In the genomic region with DNA sequence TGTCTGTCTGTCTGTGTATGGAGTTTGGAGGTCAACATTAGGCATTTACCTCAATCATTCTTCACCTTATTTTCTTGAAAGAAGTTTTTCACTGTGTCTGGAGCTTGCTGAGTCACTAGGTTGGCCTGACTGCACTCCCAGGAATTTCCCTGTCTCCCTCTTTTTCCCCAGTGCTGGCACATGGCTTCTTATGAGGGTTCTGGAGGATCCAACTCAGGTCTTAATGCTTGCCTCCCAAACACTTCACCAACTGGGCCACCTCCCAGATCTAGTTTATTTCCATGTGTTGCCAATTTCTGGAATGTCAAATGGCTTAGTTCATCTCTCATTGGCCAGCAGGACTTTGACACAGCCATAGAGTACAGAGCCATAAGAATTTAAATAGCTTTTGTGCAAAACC, we compare ENCODE assay signal across 21 mouse cellular contexts.
"Had no signal": no experiment of that assay in that cellular context is flagged by ENCODE, and none has a peak within 500 bp of the region (broad histone marks: within the 10 kb centered on the region; RNA-seq: fewer than 3 reads in every experiment).

No protein-coding gene starts in this region.

- H3K36me3 ChIP-seq: kidney, embryonic 15.5 days; limb, embryonic 12.5 days; limb, embryonic 15.5 days; midbrain, embryonic 10.5 days had no signal

- DNase-seq: kidney, adult 2 months; kidney, postnatal 10 days; kidney, postnatal 36 days; left cerebral cortex, postnatal 4 days; liver, postnatal 0 days; lung, embryonic 14.5 days; midbrain, embryonic 14.5 days; right cerebral cortex, adult 18-20 months; right cerebral cortex, postnatal 14 days; right cerebral cortex, postnatal 4 days; thymus, adult 2 months; thymus, postnatal 14 days had no signal

- H3K4me3 ChIP-seq: kidney, embryonic 15.5 days; limb, embryonic 12.5 days; limb, embryonic 15.5 days; megakaryocyte, embryonic 14.5 days; midbrain, embryonic 10.5 days had no signal

- ATAC-seq: liver, postnatal 0 days; lung, postnatal 0 days had no signal

- H3K9me3 ChIP-seq: kidney, embryonic 15.5 days; limb, embryonic 12.5 days; limb, embryonic 15.5 days; megakaryocyte, embryonic 14.5 days; midbrain, embryonic 10.5 days had no signal

- H3K4me1 ChIP-seq: kidney, embryonic 15.5 days; limb, embryonic 12.5 days; limb, embryonic 15.5 days had no signal

- H3K27ac ChIP-seq: kidney, embryonic 15.5 days; limb, embryonic 12.5 days; limb, embryonic 15.5 days; liver, embryonic 14.5 days; midbrain, embryonic 10.5 days; stomach, postnatal 0 days had no signal

- H3K4me2 ChIP-seq: kidney, embryonic 15.5 days; limb, embryonic 12.5 days; limb, embryonic 15.5 days; liver, embryonic 11.5 days; lung, embryonic 14.5 days had no signal

- H3K27me3 ChIP-seq: kidney, embryonic 15.5 days; limb, embryonic 12.5 days; limb, embryonic 15.5 days had no signal

- H3K9ac ChIP-seq: kidney, embryonic 15.5 days; limb, embryonic 12.5 days; limb, embryonic 15.5 days; liver, embryonic 14.5 days; liver, postnatal 0 days; lung, embryonic 14.5 days had no signal
